Comparison of ENCODE assay signal across 8 mouse cellular contexts in the genomic region with DNA sequence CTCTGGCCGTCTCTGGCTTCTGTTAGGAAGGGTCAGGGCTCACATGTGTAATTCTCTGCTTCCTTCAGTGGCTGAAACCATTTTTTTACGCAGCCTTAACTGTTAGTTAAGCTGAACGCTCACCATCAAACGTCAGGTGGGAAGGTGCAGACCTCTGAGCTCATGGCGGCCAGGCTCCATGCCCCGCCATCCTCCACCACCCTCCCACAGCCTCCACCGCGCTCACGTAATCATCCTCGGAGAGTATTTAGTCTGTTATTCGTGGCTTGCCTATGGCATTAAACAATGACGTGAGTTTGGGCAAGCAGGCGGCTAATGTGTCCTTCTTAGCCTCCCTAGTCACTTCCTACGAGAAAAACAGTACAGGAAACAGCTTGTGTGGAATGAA.
DNase-seq lines count a peak whose midpoint lies in the region; ATAC-seq and TF ChIP-seq lines count a peak whose summit lies in the region.

No protein-coding gene starts in this region.

- no peaks in the 10 kb centered on the region for H3K36me3 ChIP-seq in liver, embryonic 12.5 days
- no peaks in the 10 kb centered on the region for H3K36me3 ChIP-seq in hindbrain, embryonic 15.5 days
- no peaks in the 10 kb centered on the region for H3K36me3 ChIP-seq in midbrain, postnatal 0 days (ENCODE audit: insufficient read depth, low read length)

- H3K4me3 ChIP-seq in liver, embryonic 12.5 days, result no peak overlapping the region
- H3K4me3 ChIP-seq in hindbrain, embryonic 15.5 days, result peak overlapping the region; percentile 7; the same call in 1 of the 2 replicates
- H3K4me3 ChIP-seq in midbrain, postnatal 0 days (ENCODE audit: low read depth, low read length), result no peak overlapping the region

- H3K4me1 ChIP-seq in liver, embryonic 12.5 days, result peaks cover 10% of the 10 kb centered on the region; the same call in 1 of the 2 replicates
- peaks cover 12% of the 10 kb centered on the region for H3K4me1 ChIP-seq in hindbrain, embryonic 15.5 days (replicated peaks)
- H3K4me1 ChIP-seq in midbrain, postnatal 0 days (ENCODE audit: insufficient read depth, low read length), result 0 out of 2 replicates have a peak, but pooled peaks cover 3% of the 10 kb centered on the region

- H3K27ac ChIP-seq in liver, embryonic 12.5 days, result no peak overlapping the region
- H3K27ac ChIP-seq in hindbrain, embryonic 15.5 days (replicated peaks), result no peak overlapping the region
- H3K27ac ChIP-seq in midbrain, postnatal 0 days (ENCODE audit: low read depth, low read length), result no peak overlapping the region

- ATAC-seq in liver, embryonic 12.5 days, result no peak
- 0 out of 2 replicates have a peak, but pooled peaks have one; percentile 1 for ATAC-seq in hindbrain, embryonic 15.5 days (ENCODE audit: low FRiP score, low read depth)
- ATAC-seq in midbrain, postnatal 0 days (ENCODE audit: low FRiP score), result peak; percentile 31; the same call in 1 of the 2 replicates

- H3K27me3 ChIP-seq in liver, embryonic 12.5 days (replicated peaks), result peaks cover 33% of the 10 kb centered on the region
- no peaks in the 10 kb centered on the region for H3K27me3 ChIP-seq in hindbrain, embryonic 15.5 days
- no peaks in the 10 kb centered on the region for H3K27me3 ChIP-seq in midbrain, postnatal 0 days (ENCODE audit: insufficient read depth, low read length)

- no peak for TF ChIP-seq CTCF in midbrain, postnatal 0 days (IDR thresholded peaks at IDR 0.05)

- no peak overlapping the region for H3K9ac ChIP-seq in liver, embryonic 12.5 days
- peak overlapping the region; percentile 2; the same call in 1 of the 2 replicates for H3K9ac ChIP-seq in hindbrain, embryonic 15.5 days
- H3K9ac ChIP-seq in midbrain, postnatal 0 days (replicated peaks; ENCODE audit: low read length, poor library complexity, severe bottlenecking), result no peak overlapping the region

- DNase-seq in frontal cortex, adult 2 months (ENCODE audit: extremely low spot score in 1 of 2, low spot score in 1 of 2), result peak; percentile 9 to 38
- DNase-seq in frontal cortex, postnatal 10 days (ENCODE audit: low spot score in 2 of 2), result no peak
- no peak for DNase-seq in liver
- no peak for DNase-seq in midbrain, postnatal 0 days (ENCODE audit: low spot score)
- DNase-seq in embryo, embryonic 10 days (ENCODE audit: low spot score), result no peak
- no peak for DNase-seq in cerebellum, adult 9-10 months

- 50% methylated on average over 14 of the region's 14 CpGs for WGBS in liver, embryonic 12.5 days (ENCODE audit: insufficient replicate concordance)
- 60% methylated on average over 14 of the region's 14 CpGs for WGBS in hindbrain, embryonic 15.5 days
- WGBS in midbrain, postnatal 0 days, result 64% methylated on average over 14 of the region's 14 CpGs

- peak overlapping the region; percentile 26 for H3K4me2 ChIP-seq in liver, embryonic 12.5 days
- H3K4me2 ChIP-seq in hindbrain, embryonic 15.5 days, result peak overlapping the region; percentile 40
- peak overlapping the region; percentile 33 for H3K4me2 ChIP-seq in midbrain, postnatal 0 days (ENCODE audit: low read depth, low read length, poor library complexity, severe bottlenecking)

- H3K9me3 ChIP-seq in liver, embryonic 12.5 days (replicated peaks), result no peaks in the 10 kb centered on the region
- no peaks in the 10 kb centered on the region for H3K9me3 ChIP-seq in hindbrain, embryonic 15.5 days
- 0 out of 2 replicates have a peak, but pooled peaks cover 2% of the 10 kb centered on the region for H3K9me3 ChIP-seq in midbrain, postnatal 0 days (ENCODE audit: low read length)

Comparison
In these comparisons a context has a peak if more than half of its experiments do, and no peak if none do; other contexts are left out.
1. DNase-seq: peak in frontal cortex, adult 2 months (2 of 2); none in frontal cortex, postnatal 10 days (0 of 2), liver (single experiment), midbrain, postnatal 0 days (single experiment), embryo, embryonic 10 days (single experiment) and cerebellum, adult 9-10 months (single experiment).
2. Peak in every context shown above with its lines, with median percentiles within 50 percentile points of each other: H3K4me2 ChIP-seq.